Mouse (Mus musculus) induced T-regulatory cell, adult 2 months (primary cell): ENCODE data around the gene Naa38.

Source experiments
- DNase-seq: peaks from one replicate; pipeline ENCODE4 v3.0.0-alpha.2; 2012; ENCODE audit warnings: low read depth

The Naa38 gene

GRCm38 (mm10) chr11:69401210-69401637 is 5.9 kb downstream of the Naa38 start:
- peak; percentile 98 for DNase-seq

- no peak for DNase-seq
Measured at GRCm38 (mm10) chr11:69401987-69402386, 6.7 kb downstream of the Naa38 start.

GRCm38 (mm10) chr11:69403691-69404594 is 8.7 kb downstream of the Naa38 start:
- no peak for DNase-seq

GRCm38 (mm10) chr11:69404595-69405396 is 9.5 kb downstream of the Naa38 start:
- peak; percentile 16 for DNase-seq

- peak; percentile 4 for DNase-seq
Measured at GRCm38 (mm10) chr11:69405397-69406200, 10.3 kb downstream of the Naa38 start.

- no peak for DNase-seq
Measured at GRCm38 (mm10) chr11:69406282-69406681, 11.0 kb downstream of the Naa38 start.

GRCm38 (mm10) chr11:69406867-69407723 is 11.8 kb downstream of the Naa38 start:
- DNase-seq, result no peak

GRCm38 (mm10) chr11:69407724-69408004 is 12.4 kb downstream of the Naa38 start:
- DNase-seq, result no peak

- peak; percentile 95 for DNase-seq
Measured at GRCm38 (mm10) chr11:69408541-69409377, 13.5 kb downstream of the Naa38 start.

- peak; percentile 96 for DNase-seq
Measured at GRCm38 (mm10) chr11:69409378-69410044, 14.2 kb downstream of the Naa38 start.

GRCm38 (mm10) chr11:69410045-69410309 is 14.7 kb downstream of the Naa38 start:
- DNase-seq, result no peak

GRCm38 (mm10) chr11:69410310-69411072 is 15.2 kb downstream of the Naa38 start:
- DNase-seq, result peak; percentile 97

GRCm38 (mm10) chr11:69411073-69411535 is 15.8 kb downstream of the Naa38 start:
- peak; percentile 93 for DNase-seq

GRCm38 (mm10) chr11:69411538-69412203 is 16.4 kb downstream of the Naa38 start:
- peak; percentile 91 for DNase-seq

GRCm38 (mm10) chr11:69412548-69412947 is 17.3 kb downstream of the Naa38 start:
- peak; percentile 25 for DNase-seq

GRCm38 (mm10) chr11:69413221-69414181 is 18.2 kb downstream of the Naa38 start, which contains the start of gene Kdm6b:
Gene Kdm6b, minus strand, starts transcription at chr11:69413675.
- DNase-seq, result peak; percentile 57
